Mouse (Mus musculus) lung, embryonic 16.5 days (tissue): ENCODE results near the gene Rnase9. TPM values are rescaled to one million over a fixed set of nuclear protein-coding genes. Genes with fewer than 3 reads are reported as not detected.
A peak's percentile ranks its signal among the peaks of the same experiment; 100 is the strongest.

Source experiments
- ATAC-seq: fragments of 200-750 bp; cut with Nextera tagmentation; 2 replicates; pipeline ENCODE4 v1.8.0; 2017; ENCODE audit warnings: low read depth, mild to moderate bottlenecking, moderate library complexity
- H3K27ac ChIP-seq: fragments of 300-500 bp; sonication (generic); 2 replicates; pipeline ENCODE4 v1.5.1; 2014; ENCODE audit warnings: mild to moderate bottlenecking, control low read depth, low read length
- H3K27me3 ChIP-seq: fragments of 300-500 bp; sonication (generic); 2 replicates; pipeline ENCODE4 v1.6.1; 2014; ENCODE audit warnings: low read depth, low read length, mixed read lengths; ENCODE audit not compliant: control insufficient read depth, insufficient read depth
- H3K36me3 ChIP-seq: fragments of 300-500 bp; sonication (generic); 2 replicates; pipeline ENCODE4 v1.6.1; 2014; ENCODE audit warnings: low read length; ENCODE audit not compliant: control insufficient read depth, insufficient read depth
- H3K4me1 ChIP-seq: fragments of 300-500 bp; sonication (generic); replicated peaks from 2 replicates; pipeline ENCODE4 v1.6.1; 2014; ENCODE audit warnings: low read length, mixed read lengths; ENCODE audit not compliant: control insufficient read depth, insufficient read depth
- H3K4me2 ChIP-seq: fragments of 300-500 bp; sonication (generic); 2 replicates; pipeline ENCODE4 v1.6.1; 2014; ENCODE audit warnings: low read depth, low read length, control low read depth
- H3K4me3 ChIP-seq: fragments of 300-500 bp; sonication (generic); 2 replicates; pipeline ENCODE4 v1.5.1; 2014; ENCODE audit warnings: mild to moderate bottlenecking, low read length, control low read depth
- H3K9ac ChIP-seq: fragments of 300-500 bp; sonication (generic); 2 replicates; pipeline ENCODE4 v1.6.1; 2014; ENCODE audit warnings: low read length, control low read depth
- H3K9me3 ChIP-seq: fragments of 300-500 bp; sonication (generic); 2 replicates; pipeline ENCODE4 v1.6.1; 2016; ENCODE audit warnings: low read length; ENCODE audit not compliant: control insufficient read depth
- WGBS: fragments of 180-500 bp; shearing (Covaris S2); extraction: QIAGEN DNeasy Blood & Tissue Kit; methylation state at CpG from one replicate; pipeline ENCODE4 v1.1.7; 2014; 5-methylcytosine and 5-hydroxymethylcytosine counted together
- polyA plus RNA-seq: library from polyadenylated mRNA; unstranded; fragments of >200 nt; fragmentation: Nextera tagmentation; extraction: Ambion mirVana; gene quantifications from 2 replicates; pipeline ENCODE4 v1.2.1, GENCODE M21; 2015

Rnase9 gene
- polyA plus RNA-seq, 1 experiment from 2014 or later = not detected

- H3K4me1 ChIP-seq = peaks cover 2% of the 10 kb centered on the region
- 66% methylated on average over 13 of the region's 13 CpGs for WGBS
- no peaks in the 10 kb centered on the region for H3K9me3 ChIP-seq
- no peak overlapping the region for H3K4me2 ChIP-seq
- no peak overlapping the region for H3K27ac ChIP-seq
- no peak for ATAC-seq
- H3K9ac ChIP-seq = no peak overlapping the region
- no peaks in the 10 kb centered on the region for H3K36me3 ChIP-seq
- no peaks in the 10 kb centered on the region for H3K27me3 ChIP-seq
- H3K4me3 ChIP-seq = no peak overlapping the region
Observed at GRCm38 (mm10) chr14:51054243-51055237, 12.9 kb upstream of the Rnase9 start.

GRCm38 (mm10) chr14:51053176-51053575 is 11.5 kb upstream of the Rnase9 start:
- peaks cover 2% of the 10 kb centered on the region for H3K4me1 ChIP-seq
- H3K27me3 ChIP-seq = no peaks in the 10 kb centered on the region
- no peak overlapping the region for H3K27ac ChIP-seq
- H3K36me3 ChIP-seq = no peaks in the 10 kb centered on the region
- no peaks in the 10 kb centered on the region for H3K9me3 ChIP-seq
- H3K9ac ChIP-seq = no peak overlapping the region
- no peak overlapping the region for H3K4me2 ChIP-seq
- no peak for ATAC-seq
- WGBS = 62% methylated on average over 5 of the region's 5 CpGs
- no peak overlapping the region for H3K4me3 ChIP-seq

GRCm38 (mm10) chr14:51051941-51052340 is 10.3 kb upstream of the Rnase9 start:
- Histone ChIP-seq H3K36me3 (no peaks in the 10 kb centered on the region), H3K27me3 (no peaks in the 10 kb centered on the region), H3K4me2 (no peak overlapping the region), H3K9me3 (no peaks in the 10 kb centered on the region), H3K27ac (no peak overlapping the region), H3K9ac (no peak overlapping the region), H3K4me1 (peaks cover 5% of the 10 kb centered on the region), H3K4me3 (no peak overlapping the region)
- 45% methylated on average over 5 of the region's 5 CpGs for WGBS
- no peak for ATAC-seq

- no peak within 1 kb of the TSS for H3K9ac ChIP-seq
- H3K4me1 ChIP-seq = peaks cover 5% of the 10 kb centered on the region
- H3K27me3 ChIP-seq = no peaks in the 10 kb centered on the region
- no peaks in the 10 kb centered on the region for H3K36me3 ChIP-seq
- no peaks in the 10 kb centered on the region for H3K9me3 ChIP-seq
- H3K4me3 ChIP-seq = no peak within 1 kb of the TSS
- no peak for ATAC-seq
- H3K4me2 ChIP-seq = no peak within 1 kb of the TSS
- WGBS = 74% methylated on average over 2 of the region's 2 CpGs
- no peak within 1 kb of the TSS for H3K27ac ChIP-seq
Observed at GRCm38 (mm10) chr14:51050063-51050462, 8.4 kb upstream of the Rnase9 start, which contains the start of gene Rnase11. TSS of gene Rnase11 (minus strand) at chr14:51050163.

GRCm38 (mm10) chr14:51047846-51048245 is 6.2 kb upstream of the Rnase9 start:
- no peak overlapping the region for H3K4me2 ChIP-seq
- 18% methylated on average over 5 of the region's 5 CpGs for WGBS
- peak; percentile 69 for ATAC-seq

GRCm38 (mm10) chr14:51036214-51036613 is 5.5 kb downstream of the Rnase9 start:
- Histone ChIP-seq H3K9ac (no peak overlapping the region), H3K4me1 (no peaks in the 10 kb centered on the region), H3K27me3 (no peaks in the 10 kb centered on the region), H3K36me3 (no peaks in the 10 kb centered on the region), H3K4me3 (no peak overlapping the region), H3K27ac (no peak overlapping the region), H3K9me3 (no peaks in the 10 kb centered on the region), H3K4me2 (no peak overlapping the region)
- 67% methylated on average over 4 of the region's 4 CpGs for WGBS
- no peak for ATAC-seq

More at GRCm38 (mm10) chr14:51047846-51048245, 6.2 kb upstream of the Rnase9 start:
- Histone ChIP-seq H3K36me3 (no peaks in the 10 kb centered on the region), H3K9me3 (no peaks in the 10 kb centered on the region), H3K27me3 (no peaks in the 10 kb centered on the region), H3K27ac (no peak overlapping the region), H3K4me1 (peaks cover 3% of the 10 kb centered on the region), H3K9ac (no peak overlapping the region), H3K4me3 (no peak overlapping the region)

- Histone ChIP-seq H3K27me3 (no peaks in the 10 kb centered on the region), H3K36me3 (no peaks in the 10 kb centered on the region), H3K9me3 (no peaks in the 10 kb centered on the region), H3K4me2 (no peak overlapping the region), H3K4me3 (no peak overlapping the region), H3K9ac (no peak overlapping the region), H3K4me1 (no peaks in the 10 kb centered on the region), H3K27ac (no peak overlapping the region)
- no peak for ATAC-seq
- WGBS = 23% methylated on average over 1 of the region's 1 CpGs
Observed at GRCm38 (mm10) chr14:51035206-51035605, 6.5 kb downstream of the Rnase9 start.

GRCm38 (mm10) chr14:51027387-51028155 is 14.1 kb downstream of the Rnase9 start:
- Histone ChIP-seq H3K27me3 (no peaks in the 10 kb centered on the region), H3K36me3 (no peaks in the 10 kb centered on the region), H3K27ac (no peak overlapping the region), H3K9me3 (no peaks in the 10 kb centered on the region), H3K9ac (no peak overlapping the region), H3K4me2 (no peak overlapping the region), H3K4me1 (no peaks in the 10 kb centered on the region), H3K4me3 (no peak overlapping the region)
- 63% methylated on average over 3 of the region's 3 CpGs for WGBS
- no peak for ATAC-seq
